Mouse (Mus musculus) forebrain, embryonic 11.5 days (tissue): Measurements from ENCODE around the gene Rab3c. TPM values are rescaled to one million over a fixed set of nuclear protein-coding genes. Genes with fewer than 3 reads are reported as not detected.

Source experiments
- ATAC-seq: fragments of 200-750 bp; cut with Nextera tagmentation; replicated peaks from 2 replicates; pipeline ENCODE4 v1.8.0; 2017; ENCODE audit warnings: moderate TSS enrichment; ENCODE audit not compliant: low FRiP score
- DNase-seq: peaks from one replicate; pipeline ENCODE4 v3.0.0-alpha.2; 2017; ENCODE audit warnings: low spot score
- H3K27ac ChIP-seq: fragments of 300-500 bp; sonication (generic); 2 replicates; pipeline ENCODE4 v1.5.1; 2014; ENCODE audit warnings: low read depth, low read length
- H3K27me3 ChIP-seq: fragments of 300-500 bp; sonication (generic); 2 replicates; pipeline ENCODE4 v1.6.1; 2014; ENCODE audit warnings: mild to moderate bottlenecking, low read length, mixed read lengths; ENCODE audit not compliant: control insufficient read depth, insufficient read depth
- H3K36me3 ChIP-seq: fragments of 300-500 bp; sonication (generic); 2 replicates; pipeline ENCODE4 v1.6.1; 2014; ENCODE audit warnings: mild to moderate bottlenecking, low read length, moderate library complexity, mixed read lengths; ENCODE audit not compliant: control insufficient read depth, insufficient read depth
- H3K4me1 ChIP-seq: fragments of 300-500 bp; sonication (generic); replicated peaks from 2 replicates; pipeline ENCODE4 v1.6.1; 2014; ENCODE audit warnings: low read length, mixed read lengths; ENCODE audit not compliant: control insufficient read depth, insufficient read depth
- H3K4me2 ChIP-seq: fragments of 300-500 bp; sonication (generic); 2 replicates; pipeline ENCODE4 v1.6.1; 2014; ENCODE audit warnings: low read depth, mild to moderate bottlenecking, low read length, moderate library complexity, mixed read lengths; ENCODE audit not compliant: severe bottlenecking
- H3K4me3 ChIP-seq: fragments of 300-500 bp; sonication (generic); 2 replicates; pipeline ENCODE4 v1.5.1; 2014; ENCODE audit warnings: low read depth, low read length
- H3K9ac ChIP-seq: fragments of 300-500 bp; sonication (generic); 2 replicates; pipeline ENCODE4 v1.6.1; 2014; ENCODE audit warnings: low read length
- H3K9me3 ChIP-seq: fragments of 300-500 bp; sonication (generic); 2 replicates; pipeline ENCODE4 v1.6.1; 2016; ENCODE audit warnings: low read length, mixed read lengths; ENCODE audit not compliant: control insufficient read depth
- WGBS: fragments of 180-500 bp; shearing (Covaris S2); extraction: QIAGEN DNeasy Blood & Tissue Kit; methylation state at CpG from one replicate; pipeline ENCODE4 v1.1.7; 2014; 5-methylcytosine and 5-hydroxymethylcytosine counted together
- polyA plus RNA-seq: library from polyadenylated mRNA; unstranded; fragments of >200 nt; fragmentation: Nextera tagmentation; extraction: Ambion mirVana; gene quantifications from 2 replicates; pipeline ENCODE4 v1.2.1, GENCODE M21; 2014

The Rab3c gene
- 15.5 and 17.4 TPM in 2 replicates for polyA plus RNA-seq

DNA sequence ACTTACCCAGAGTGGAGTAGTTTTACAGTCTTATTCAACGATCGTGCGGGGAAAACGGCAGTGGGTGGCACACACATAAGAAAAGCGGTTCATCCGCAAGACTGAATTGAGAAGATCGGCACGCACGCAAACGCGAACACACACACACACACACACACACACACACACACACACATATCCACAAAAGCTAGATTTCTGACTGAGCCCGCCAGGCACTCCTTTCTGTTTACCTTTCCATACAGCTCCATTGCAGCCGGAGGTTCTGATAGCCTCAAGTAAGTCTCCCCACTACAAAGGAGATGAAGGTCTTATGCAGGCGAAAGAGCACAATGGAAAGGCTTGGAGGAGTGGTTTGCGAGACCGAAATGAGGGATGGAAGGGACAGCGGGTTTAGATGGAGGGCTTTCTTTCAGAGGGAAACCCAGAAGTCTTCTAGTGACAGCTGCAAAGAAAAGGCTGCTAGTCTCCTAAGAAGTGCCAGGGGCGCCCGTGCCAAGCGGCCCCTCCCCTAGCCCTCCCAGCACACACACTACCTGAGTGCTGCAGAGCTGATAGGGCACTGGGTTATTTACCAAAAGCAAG, at the start of gene Rab3c:
TSS of gene Rab3c (minus strand) at position 434 of the 582 bp plus-strand sequence.
- H3K36me3 ChIP-seq: no peaks in the 10 kb centered on the region
- H3K27ac ChIP-seq: peak within 1 kb of the TSS; percentile 3; the same call in 1 of the 2 replicates
- peak within 1 kb of the TSS; percentile 49 for H3K4me3 ChIP-seq
- H3K4me1 ChIP-seq: no peaks in the 10 kb centered on the region; the same call in 1 of the 2 replicates
- H3K4me2 ChIP-seq: peak within 1 kb of the TSS; percentile 60
- ATAC-seq (peak; percentile 37), DNase-seq (peak; percentile 56)
- peak within 1 kb of the TSS; percentile 61 for H3K9ac ChIP-seq
- 0% methylated on average over 20 of the region's 20 CpGs for WGBS
- no peaks in the 10 kb centered on the region for H3K27me3 ChIP-seq
- H3K9me3 ChIP-seq: no peaks in the 10 kb centered on the region

DNA sequence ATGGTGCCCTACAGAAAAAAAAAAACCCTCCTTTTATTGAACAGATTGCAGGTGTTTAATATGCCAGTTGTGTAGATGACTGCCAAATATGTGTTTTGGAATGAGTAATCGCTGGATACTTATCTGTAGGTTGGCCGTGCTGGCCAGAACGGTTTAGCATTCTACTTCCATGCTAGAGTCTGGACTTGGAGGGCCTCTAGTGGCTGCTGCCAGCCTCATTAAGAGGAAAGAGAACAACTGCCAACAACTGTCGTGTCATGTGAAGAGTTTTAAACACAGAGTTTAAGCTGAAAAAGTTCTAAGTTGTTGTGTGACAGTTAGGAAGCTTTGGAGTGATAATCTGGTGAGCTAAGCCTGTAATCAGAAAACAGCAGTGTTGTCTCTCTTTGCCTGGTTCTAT, 38.0 kb upstream of the Rab3c start:
- Histone ChIP-seq H3K4me3 (no peak overlapping the region), H3K9ac (no peak overlapping the region), H3K36me3 (no peaks in the 10 kb centered on the region), H3K4me1 (no peaks in the 10 kb centered on the region), H3K9me3 (no peaks in the 10 kb centered on the region), H3K27ac (no peak overlapping the region), H3K4me2 (no peak overlapping the region), H3K27me3 (no peaks in the 10 kb centered on the region)
- ATAC-seq (no peak), DNase-seq (no peak)
- WGBS: 75% methylated on average over 4 of the region's 4 CpGs

DNA sequence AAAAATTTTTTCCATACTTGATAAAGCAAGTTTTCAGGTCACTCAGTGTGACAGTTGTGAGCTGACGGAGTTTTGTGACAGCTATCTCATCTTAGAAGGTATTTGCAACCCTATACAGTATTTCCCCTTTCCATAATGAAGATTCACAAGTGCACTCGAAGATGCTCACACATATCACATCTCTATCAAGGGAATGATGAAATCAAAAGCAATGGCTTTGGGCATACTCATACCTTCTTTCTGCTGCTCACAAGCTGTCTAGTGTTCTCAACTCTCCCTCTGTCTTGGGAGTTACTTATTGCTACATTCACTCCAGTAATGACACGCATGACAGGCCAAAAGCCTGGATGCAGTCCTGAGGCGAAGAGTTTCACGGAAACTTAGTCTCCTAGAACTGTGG, 26.4 kb upstream of the Rab3c start:
- ATAC-seq (no peak), DNase-seq (no peak)
- 86% methylated on average over 5 of the region's 5 CpGs for WGBS
- Histone ChIP-seq H3K4me2 (no peak overlapping the region), H3K27me3 (no peaks in the 10 kb centered on the region), H3K27ac (no peak overlapping the region), H3K4me1 (no peaks in the 10 kb centered on the region), H3K9me3 (no peaks in the 10 kb centered on the region), H3K36me3 (no peaks in the 10 kb centered on the region), H3K9ac (no peak overlapping the region), H3K4me3 (no peak overlapping the region)

DNA sequence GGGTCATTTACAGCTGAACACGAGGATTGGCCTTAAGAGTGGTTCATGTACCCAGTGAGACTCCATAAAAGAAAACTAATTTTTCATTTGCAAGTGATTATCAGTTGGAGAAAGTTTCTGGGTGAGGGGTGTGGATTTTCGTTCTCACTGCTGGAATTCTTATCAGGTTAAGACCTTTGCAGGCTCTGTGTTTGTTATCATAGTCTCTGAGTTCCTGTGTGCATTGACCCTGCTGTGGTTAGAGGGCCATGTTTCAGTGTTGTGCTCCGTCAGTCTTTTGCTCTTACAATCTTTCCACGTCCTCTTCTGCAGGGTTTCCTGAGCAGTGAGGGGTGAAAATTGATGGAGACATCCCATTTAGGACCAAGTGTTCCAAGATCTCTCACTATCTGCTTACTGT, 16.3 kb upstream of the Rab3c start:
- no peak overlapping the region for H3K4me2 ChIP-seq
- H3K27me3 ChIP-seq: no peaks in the 10 kb centered on the region
- DNase-seq: no peak
- H3K4me3 ChIP-seq: no peak overlapping the region
- H3K27ac ChIP-seq: no peak overlapping the region
- H3K4me1 ChIP-seq: no peaks in the 10 kb centered on the region
- H3K9ac ChIP-seq: no peak overlapping the region
- no peak for ATAC-seq
- H3K9me3 ChIP-seq: no peaks in the 10 kb centered on the region
- WGBS: 78% methylated on average over 4 of the region's 4 CpGs
- H3K36me3 ChIP-seq: no peaks in the 10 kb centered on the region

DNA sequence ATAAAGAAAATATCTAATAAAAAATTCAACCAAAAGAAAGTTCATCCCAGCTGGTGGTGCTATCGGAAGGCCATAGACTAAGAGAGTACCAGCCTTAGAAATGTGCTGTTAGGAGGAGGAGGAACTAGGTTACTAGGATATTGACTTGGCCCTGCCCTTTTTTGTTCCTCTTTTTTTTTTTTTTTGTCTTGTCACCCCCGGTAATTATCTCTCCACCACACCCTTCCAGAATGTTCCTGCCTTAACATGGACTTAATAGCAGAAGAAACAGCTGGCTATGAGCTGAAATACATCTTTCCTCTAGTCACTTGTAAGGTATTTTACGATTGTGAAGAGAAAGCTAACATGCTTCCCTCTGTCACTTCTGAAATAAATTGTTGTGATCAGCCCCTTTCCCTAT, 7.7 kb upstream of the Rab3c start:
- 95% methylated on average over 3 of the region's 3 CpGs for WGBS
- no peak overlapping the region for H3K27ac ChIP-seq
- H3K4me3 ChIP-seq: no peak overlapping the region
- H3K4me2 ChIP-seq: no peak overlapping the region
- no peaks in the 10 kb centered on the region for H3K27me3 ChIP-seq
- no peaks in the 10 kb centered on the region; the same call in 1 of the 2 replicates for H3K4me1 ChIP-seq
- ATAC-seq: no peak
- no peak overlapping the region for H3K9ac ChIP-seq
- H3K9me3 ChIP-seq: no peaks in the 10 kb centered on the region
- no peak for DNase-seq
- no peaks in the 10 kb centered on the region for H3K36me3 ChIP-seq

DNA sequence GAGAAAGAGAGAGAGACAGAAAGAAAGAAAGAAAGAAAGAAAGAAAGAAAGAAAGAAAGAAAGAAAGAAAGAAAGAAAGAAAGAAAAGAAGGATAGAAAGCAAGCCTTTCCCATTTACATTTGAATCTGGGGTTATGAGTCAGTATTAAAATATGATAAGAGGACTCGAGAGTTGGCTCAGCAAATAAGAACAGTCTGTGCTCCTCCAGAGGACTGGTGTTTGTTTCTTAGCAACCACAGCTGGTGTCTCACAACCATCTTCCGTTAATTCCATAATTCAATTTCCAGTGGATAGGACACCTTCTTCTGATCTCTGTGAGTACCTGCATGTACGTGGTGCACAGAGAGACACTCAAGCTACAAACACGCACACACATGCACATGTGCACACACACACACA, 3.0 kb upstream of the Rab3c start:
- ATAC-seq (no peak), DNase-seq (no peak)
- WGBS: 81% methylated on average over 4 of the region's 4 CpGs

DNA sequence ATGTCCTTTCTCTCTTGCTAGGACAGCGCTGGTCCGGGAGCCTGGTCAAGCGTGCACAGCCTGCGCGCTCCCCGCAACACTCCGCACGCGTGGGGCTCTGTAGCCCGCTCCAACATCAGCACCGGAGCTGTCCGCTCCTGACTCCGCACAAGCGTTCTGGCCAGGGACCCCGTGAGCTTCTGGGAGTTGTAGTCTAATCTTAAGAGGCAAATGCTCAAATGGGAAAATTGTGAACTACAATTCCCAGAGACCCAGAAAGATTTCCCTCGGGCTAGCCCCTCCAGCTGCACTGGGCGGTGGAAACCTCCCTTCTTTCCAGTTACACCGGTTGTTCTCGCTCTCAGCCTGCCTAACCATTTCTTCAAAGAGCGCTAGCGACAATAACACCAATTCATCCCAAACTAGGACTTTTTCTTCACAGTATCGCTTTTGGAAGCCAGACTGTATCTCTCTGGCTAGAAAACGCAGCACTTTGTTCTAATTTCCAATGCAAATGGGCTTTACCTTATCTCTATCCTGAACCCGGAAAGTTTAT, 701 bp downstream of the Rab3c start:
- no peaks in the 10 kb centered on the region; the same call in 1 of the 2 replicates for H3K4me1 ChIP-seq
- peak overlapping the region; percentile 61 for H3K9ac ChIP-seq
- peak overlapping the region; percentile 60 for H3K4me2 ChIP-seq
- H3K27me3 ChIP-seq: no peaks in the 10 kb centered on the region
- peak overlapping the region; percentile 3; the same call in 1 of the 2 replicates for H3K27ac ChIP-seq
- DNase-seq: peak; percentile 85
- peak; percentile 98 for ATAC-seq
- H3K4me3 ChIP-seq: peak overlapping the region; percentile 49
- WGBS: under 1% methylated on average over 24 of the region's 24 CpGs
- H3K9me3 ChIP-seq: no peaks in the 10 kb centered on the region
- H3K36me3 ChIP-seq: no peaks in the 10 kb centered on the region

More for the DNA sequence above, 3.0 kb upstream of the Rab3c start:
- H3K9me3 ChIP-seq: no peaks in the 10 kb centered on the region
- no peak overlapping the region for H3K4me2 ChIP-seq
- H3K36me3 ChIP-seq: no peaks in the 10 kb centered on the region
- H3K4me1 ChIP-seq: no peaks in the 10 kb centered on the region; the same call in 1 of the 2 replicates
- no peaks in the 10 kb centered on the region for H3K27me3 ChIP-seq
- no peak overlapping the region for H3K4me3 ChIP-seq
- H3K9ac ChIP-seq: no peak overlapping the region
- H3K27ac ChIP-seq: no peak overlapping the region

DNA sequence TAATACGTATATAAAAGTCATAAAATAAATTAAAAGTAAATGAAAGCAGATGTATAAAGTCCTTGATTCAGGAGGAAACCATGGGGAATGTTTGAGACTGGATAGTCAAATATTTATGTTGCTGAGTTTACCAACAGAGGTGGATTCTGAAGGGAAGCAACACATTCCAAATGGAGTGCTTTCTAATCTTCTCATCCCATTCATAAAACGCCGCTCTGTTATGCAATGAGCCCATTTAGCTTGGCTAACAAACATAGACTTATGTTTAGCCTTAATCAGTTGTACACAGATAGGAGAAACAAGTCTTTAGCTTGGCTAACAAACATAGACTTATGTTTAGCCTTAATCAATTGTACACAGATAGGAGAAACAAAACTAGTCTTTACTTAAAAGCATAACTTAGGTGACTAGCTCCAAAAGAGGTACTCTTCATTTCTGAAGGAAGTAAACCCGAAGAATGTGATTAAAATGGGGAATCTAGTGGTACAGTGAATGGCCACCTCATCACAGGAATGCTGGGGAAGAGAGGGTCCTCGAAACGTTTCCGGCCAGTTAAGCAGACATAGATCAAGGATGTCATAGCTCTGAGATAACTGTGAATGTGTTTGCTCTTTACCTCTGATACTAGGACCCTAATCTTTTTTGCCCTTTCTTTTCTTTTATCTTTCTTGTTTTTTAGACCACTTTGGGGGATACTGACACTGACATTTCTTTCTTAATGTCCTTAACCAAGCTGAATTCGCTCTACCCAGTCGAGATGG, 1.6 kb downstream of the Rab3c start:
- Histone ChIP-seq H3K4me3 (peak overlapping the region; percentile 49), H3K27me3 (no peaks in the 10 kb centered on the region), H3K4me1 (no peaks in the 10 kb centered on the region; the same call in 1 of the 2 replicates), H3K36me3 (no peaks in the 10 kb centered on the region), H3K4me2 (peak overlapping the region; percentile 60), H3K9me3 (no peaks in the 10 kb centered on the region), H3K9ac (no peak overlapping the region; the same call in 1 of the 2 replicates), H3K27ac (no peak overlapping the region)
- no peak for DNase-seq
- 60% methylated on average over 9 of the region's 9 CpGs for WGBS
- no peak for ATAC-seq
